Mouse (Mus musculus) heart, postnatal 14 days (tissue): ENCODE measurements at regions not wholly inside any gene's neighbourhood (a gene's known extent, or its start where the extent isn't known, plus 50 kb on each side); places are given as distances from the start of the nearest gene placed in this dataset.

Experiments used
- DNase-seq, 2 experiments: peaks; one replicate each; pipeline ENCODE4 v3.0.0; 2021 to 2022
- intact Hi-C: fragments of 180-260 bp; cut with DNase I; formaldehyde crosslinking; loops from one replicate; pipeline ENCODE4 v1.15.1; 2025

GRCm38 (mm10) chr1:193859257-193860125, 489.4 kb upstream of the Camk1g start:
- DNase-seq = no peak
- intact Hi-C loops = no loop called here

- DNase-seq = no peak
- intact Hi-C loops = no loop called here
Observed at GRCm38 (mm10) chr1:193847922-193848321, 477.8 kb upstream of the Camk1g start.

DNA sequence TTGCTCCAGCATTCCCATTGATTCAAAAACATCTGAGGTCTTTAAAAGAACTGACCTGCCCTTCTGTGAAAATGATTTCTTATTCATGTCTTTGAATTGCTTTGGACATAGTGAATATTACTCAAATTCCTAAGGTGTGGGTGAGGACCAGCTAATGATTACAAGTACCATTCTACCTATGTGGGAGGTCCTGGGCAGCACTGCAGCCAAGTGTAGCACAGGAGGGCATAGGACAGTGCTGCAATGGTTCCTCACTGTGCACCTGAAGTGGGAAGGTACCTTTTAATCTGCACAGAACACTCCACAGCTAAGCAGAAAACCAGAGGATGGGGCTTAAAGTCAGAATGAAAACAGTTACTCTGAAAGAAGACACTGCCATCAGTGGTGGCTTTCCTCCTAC, 474.8 kb upstream of the Camk1g start:
- intact Hi-C loops = no loop called here
- DNase-seq = no peak

- DNase-seq = no peak
- intact Hi-C loops = no loop called here
Observed at GRCm38 (mm10) chr1:193844461-193844860, 474.4 kb upstream of the Camk1g start.

GRCm38 (mm10) chr1:193800998-193801397, 430.9 kb upstream of the Camk1g start:
- intact Hi-C loops = no loop called here

DNA sequence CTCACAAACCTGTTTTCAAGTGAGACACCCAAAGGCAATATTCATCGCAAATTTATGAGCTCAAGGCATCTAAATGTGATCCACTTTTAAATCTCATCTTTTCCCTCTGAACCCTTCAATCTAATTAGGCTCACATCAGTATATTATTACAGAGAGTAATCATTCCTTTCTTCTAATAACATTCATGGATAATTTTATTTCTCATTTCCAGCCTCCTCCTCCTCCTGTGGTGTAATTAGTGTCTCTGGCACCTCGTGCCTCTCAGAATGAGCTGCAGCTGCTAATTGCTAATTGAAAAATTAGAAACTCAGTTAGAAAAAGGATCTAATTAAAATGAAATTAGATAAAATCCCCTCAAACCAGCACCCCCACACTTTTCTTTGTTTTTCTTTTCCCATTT, 420.5 kb upstream of the Camk1g start:
- intact Hi-C loops = no loop called here
- DNase-seq = no peak

More at GRCm38 (mm10) chr1:193800998-193801397, 430.9 kb upstream of the Camk1g start:
- no peak for DNase-seq

GRCm38 (mm10) chr1:193788496-193788895, 418.4 kb upstream of the Camk1g start:
- intact Hi-C loops = no loop called here
- DNase-seq = no peak

DNA sequence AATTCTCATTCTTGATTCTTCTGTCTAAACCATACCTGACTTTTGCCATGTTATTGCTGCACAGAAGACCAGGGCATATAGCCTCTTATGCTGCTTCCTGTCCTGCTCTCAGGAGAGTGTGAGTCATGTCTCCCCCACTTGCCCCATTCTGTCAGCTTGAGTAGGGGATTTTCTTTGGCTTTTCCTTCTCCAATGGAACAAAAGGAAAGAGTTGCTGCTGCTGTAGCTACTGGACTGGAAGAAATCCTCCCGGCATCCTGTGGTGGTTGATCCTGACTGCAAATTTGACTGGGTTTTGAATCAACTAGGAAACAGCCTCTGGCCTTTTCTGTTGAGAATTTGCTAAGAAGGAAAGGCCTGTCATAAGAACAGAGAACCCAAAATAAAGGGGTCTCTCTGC, 417.3 kb upstream of the Camk1g start:
- intact Hi-C loops = no loop called here
- DNase-seq = no peak

DNA sequence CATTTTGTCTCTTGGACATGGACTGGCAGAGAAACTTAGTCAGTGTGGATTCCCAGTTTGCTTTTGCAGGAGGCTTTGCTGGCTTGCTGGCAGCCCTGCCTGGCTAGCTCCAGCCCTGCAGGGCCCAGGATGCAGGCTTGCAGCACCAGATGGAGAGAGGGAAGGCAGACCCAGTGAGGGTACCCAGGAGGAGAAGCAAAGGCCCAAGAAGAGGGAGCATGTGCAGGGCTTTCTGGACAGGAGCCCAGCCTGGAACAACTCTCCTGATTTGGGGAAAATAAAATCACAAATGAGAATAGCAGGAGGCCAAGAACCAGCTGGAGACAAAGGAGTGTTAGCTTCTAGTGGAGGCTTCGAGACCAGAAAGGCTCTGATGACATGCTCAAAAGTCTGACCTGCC, 414.9 kb upstream of the Camk1g start:
- peak in 1 of 2 experiments; percentile 1 for DNase-seq
- intact Hi-C loops = no loop called here

GRCm38 (mm10) chr1:193784526-193784925, 414.4 kb upstream of the Camk1g start:
- no peak for DNase-seq
- intact Hi-C loops = no loop called here

GRCm38 (mm10) chr1:193778181-193778580, 408.1 kb upstream of the Camk1g start:
- no peak for DNase-seq
- intact Hi-C loops = no loop called here

GRCm38 (mm10) chr1:193769546-193769945, 399.4 kb upstream of the Camk1g start:
- no peak for DNase-seq

DNA sequence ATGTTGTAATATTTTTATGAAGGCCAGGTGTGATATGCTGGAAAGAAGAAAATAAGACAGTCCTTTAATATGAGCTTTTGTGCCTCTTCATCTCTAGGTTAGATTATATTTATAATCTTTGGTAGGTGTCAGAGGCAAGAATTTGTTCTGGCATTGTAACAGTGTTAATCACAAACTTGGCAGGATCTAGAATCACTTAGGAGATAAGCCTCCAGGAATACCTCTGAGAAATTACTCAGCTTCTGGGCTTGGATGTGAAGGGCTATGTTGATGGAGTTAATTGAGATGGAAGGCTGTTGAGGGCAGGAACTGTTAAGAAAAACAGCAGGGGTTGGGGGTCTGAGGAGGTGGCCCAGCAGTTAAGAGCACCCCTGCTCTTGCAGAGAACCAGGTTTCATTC, 394.0 kb upstream of the Camk1g start:
- DNase-seq = no peak
- intact Hi-C loops = no loop called here

More at GRCm38 (mm10) chr1:193769546-193769945, 399.4 kb upstream of the Camk1g start:
- intact Hi-C loops = no loop called here

- intact Hi-C loops = no loop called here
- no peak for DNase-seq
Observed at GRCm38 (mm10) chr1:193751819-193752251, 381.7 kb upstream of the Camk1g start.

- intact Hi-C loops = no loop called here
Observed at GRCm38 (mm10) chr1:193750929-193751328, 380.8 kb upstream of the Camk1g start.

GRCm38 (mm10) chr1:193747426-193747960, 377.4 kb upstream of the Camk1g start:
- intact Hi-C loops = no loop called here
- no peak for DNase-seq

More at GRCm38 (mm10) chr1:193750929-193751328, 380.8 kb upstream of the Camk1g start:
- no peak for DNase-seq

GRCm38 (mm10) chr1:193742688-193743087, 372.6 kb upstream of the Camk1g start:
- intact Hi-C loops = no loop called here
- no peak for DNase-seq

DNA sequence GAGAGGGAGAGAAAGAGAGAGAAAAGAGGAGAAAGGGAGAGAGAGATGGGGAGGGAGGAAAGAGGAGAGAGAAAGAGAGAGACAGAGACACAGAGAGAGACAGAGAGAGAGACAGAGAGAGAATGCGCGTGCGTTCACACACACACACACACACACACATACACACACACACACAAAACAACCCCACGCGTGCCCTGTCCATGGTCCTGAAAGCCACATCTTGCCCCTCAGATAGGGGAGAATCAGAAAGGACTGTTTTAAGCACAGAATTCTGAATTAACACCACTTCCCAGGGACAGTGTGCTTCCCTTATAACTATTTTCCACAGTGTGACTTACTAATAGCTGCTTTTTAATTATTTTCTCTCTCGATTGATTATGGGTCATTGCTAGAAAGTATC, 368.7 kb upstream of the Camk1g start:
- peak; percentile 15 to 30 for DNase-seq
- intact Hi-C loops = no loop called here

DNA sequence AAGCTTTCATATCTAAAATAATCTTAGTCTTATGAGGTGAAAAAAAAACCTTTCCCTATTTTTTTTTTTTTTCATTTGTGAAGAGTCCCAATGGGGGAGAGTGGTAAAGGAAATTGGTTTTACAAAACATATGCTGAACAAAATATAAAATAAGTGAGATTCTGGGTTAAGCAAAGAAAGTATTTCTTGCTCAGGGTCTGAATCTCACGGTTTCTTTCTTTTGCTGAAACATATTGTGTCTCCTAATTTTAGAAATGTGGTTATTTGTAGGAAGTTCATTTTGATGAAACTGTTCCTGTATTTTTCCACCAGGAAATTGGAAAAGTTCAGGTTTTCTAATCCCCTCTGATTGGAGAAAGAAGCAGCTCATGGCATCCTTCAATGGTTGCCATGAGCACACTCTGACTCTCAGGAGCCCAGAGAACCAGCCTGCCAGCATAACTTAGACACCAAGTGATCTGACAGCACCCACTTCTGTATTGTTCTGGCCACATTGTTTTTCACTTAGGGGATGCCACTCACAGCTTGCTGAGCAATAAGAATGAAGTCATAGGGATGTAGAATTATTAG, 365.9 kb upstream of the Camk1g start:
- no peak for DNase-seq
- intact Hi-C loops = no loop called here

GRCm38 (mm10) chr1:193734014-193734763, 364.1 kb upstream of the Camk1g start:
- intact Hi-C loops = no loop called here
- DNase-seq = no peak

DNA sequence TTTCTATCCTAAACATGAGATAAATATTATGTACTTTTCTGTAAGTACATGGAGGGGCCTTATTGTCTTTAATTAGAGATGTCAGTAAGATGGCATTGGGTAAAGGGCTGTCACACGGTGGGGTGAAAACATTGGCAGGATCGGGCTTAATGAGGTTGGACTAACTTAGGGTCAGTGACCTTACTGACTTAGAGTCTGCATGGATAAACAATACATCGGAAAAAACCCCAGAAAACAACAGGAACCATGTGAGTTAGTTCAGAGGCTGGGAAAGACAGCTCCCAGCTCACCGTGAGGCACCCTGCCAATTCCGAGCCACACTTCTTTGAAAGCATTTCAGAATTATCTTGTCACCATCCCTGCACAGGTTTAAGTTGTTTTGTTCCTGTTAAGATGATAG, 363.3 kb upstream of the Camk1g start:
- intact Hi-C loops = no loop called here

More for the DNA sequence above, 363.3 kb upstream of the Camk1g start:
- no peak for DNase-seq
